Mouse (Mus musculus): ENCODE data around the gene Slc11a2. TPM values are rescaled to one million over a fixed set of nuclear protein-coding genes. Genes with fewer than 3 reads are reported as not detected.
"Not testable (repeated sequence)": the region's sequence is repeated elsewhere in the genome, so short reads cannot be mapped to it uniquely, and the experiment has no call there.

The Slc11a2 gene
- polyA plus RNA-seq, 1 experiment from 2014 or later: 27.1 TPM

- H3K27ac ChIP-seq: no peak within 1 kb of the TSS
These were observed 60.6 kb downstream of the Slc11a2 start, which contains the start of gene Higd1c for GRCm38 (mm10) chr15:100364242-100364641. TSS of gene Higd1c (plus strand) at chr15:100364542.

GRCm38 (mm10) chr15:100355876-100356275, 69.0 kb downstream of the Slc11a2 start:
- Histone ChIP-seq H3K9me3 (no peaks in the 10 kb centered on the region), H3K27ac (no peak overlapping the region), H3K36me3 (no peaks in the 10 kb centered on the region), H3K9ac (no peak overlapping the region), H3K4me3 (no peak overlapping the region), H3K4me2 (replicated peaks) (no peak overlapping the region), H3K4me1 (no peaks in the 10 kb centered on the region), H3K27me3 (replicated peaks) (no peaks in the 10 kb centered on the region)
- no peak for ATAC-seq (ENCODE audit: low FRiP score, low read depth)
- WGBS: 57% methylated on average over 5 of the region's 5 CpGs

More at GRCm38 (mm10) chr15:100364242-100364641, 60.6 kb downstream of the Slc11a2 start, which contains the start of gene Higd1c:
- no peaks in the 10 kb centered on the region for H3K27me3 ChIP-seq (replicated peaks)
- H3K36me3 ChIP-seq: no peaks in the 10 kb centered on the region
- no peak within 1 kb of the TSS for H3K4me2 ChIP-seq (replicated peaks)
- ATAC-seq (ENCODE audit: low FRiP score, low read depth): no peak
- no peaks in the 10 kb centered on the region for H3K4me1 ChIP-seq
- H3K9ac ChIP-seq: no peak within 1 kb of the TSS
- H3K9me3 ChIP-seq: no peaks in the 10 kb centered on the region; the same call in 1 of the 2 replicates
- no peak within 1 kb of the TSS for H3K4me3 ChIP-seq
- 74% methylated on average over 7 of the region's 7 CpGs for WGBS

- H3K27me3 ChIP-seq (replicated peaks); H3K4me2 ChIP-seq (replicated peaks); H3K27ac ChIP-seq; H3K4me1 ChIP-seq; ATAC-seq (ENCODE audit: low FRiP score, low read depth); H3K9me3 ChIP-seq; H3K4me3 ChIP-seq; H3K9ac ChIP-seq; H3K36me3 ChIP-seq: not testable (repeated sequence)
- 95% methylated on average over 20 of the region's 22 CpGs for WGBS
These were observed 71.5 kb downstream of the Slc11a2 start for GRCm38 (mm10) chr15:100353399-100353798.

GRCm38 (mm10) chr15:100352711-100353250, 72.1 kb downstream of the Slc11a2 start, which contains the start of the genes Methig1 and Mettl7a2:
TSS of gene Methig1 (plus strand) at chr15:100353149.
TSS of gene Mettl7a2 (plus strand) at chr15:100353200.
- 86% methylated on average over 10 of the region's 10 CpGs for WGBS
- no peaks in the 10 kb centered on the region for H3K9me3 ChIP-seq
- H3K36me3 ChIP-seq: no peaks in the 10 kb centered on the region

GRCm38 (mm10) chr15:100351501-100352060, 73.3 kb downstream of the Slc11a2 start:
- no peak overlapping the region for H3K4me3 ChIP-seq
- H3K9ac ChIP-seq: no peak overlapping the region
- no peak overlapping the region for H3K27ac ChIP-seq
- ATAC-seq (ENCODE audit: low FRiP score, low read depth): no peak
- H3K36me3 ChIP-seq: no peaks in the 10 kb centered on the region
- 77% methylated on average over 6 of the region's 6 CpGs for WGBS
- H3K4me1 ChIP-seq: no peaks in the 10 kb centered on the region
- no peaks in the 10 kb centered on the region for H3K9me3 ChIP-seq
- no peaks in the 10 kb centered on the region for H3K27me3 ChIP-seq (replicated peaks)
- H3K4me2 ChIP-seq (replicated peaks): no peak overlapping the region

More at GRCm38 (mm10) chr15:100352711-100353250, 72.1 kb downstream of the Slc11a2 start, which contains the start of the genes Methig1 and Mettl7a2:
- Histone ChIP-seq H3K9ac (no peak within 1 kb of the TSS), H3K27me3 (replicated peaks) (no peaks in the 10 kb centered on the region), H3K4me1 (no peaks in the 10 kb centered on the region), H3K4me3 (no peak within 1 kb of the TSS), H3K27ac (no peak within 1 kb of the TSS), H3K4me2 (replicated peaks) (no peak within 1 kb of the TSS)
- no peak for ATAC-seq (ENCODE audit: low FRiP score, low read depth)

- Histone ChIP-seq H3K27ac (no peak overlapping the region), H3K27me3 (replicated peaks) (no peaks in the 10 kb centered on the region), H3K4me3 (no peak overlapping the region), H3K36me3 (no peaks in the 10 kb centered on the region), H3K4me1 (no peaks in the 10 kb centered on the region), H3K9me3 (no peaks in the 10 kb centered on the region), H3K9ac (no peak overlapping the region), H3K4me2 (replicated peaks) (no peak overlapping the region)
- 65% methylated on average over 2 of the region's 2 CpGs for WGBS
- ATAC-seq (ENCODE audit: low FRiP score, low read depth): no peak
These were observed 75.4 kb downstream of the Slc11a2 start for GRCm38 (mm10) chr15:100349496-100349895.

- Histone ChIP-seq H3K36me3 (no peaks in the 10 kb centered on the region), H3K27ac (no peak overlapping the region), H3K27me3 (replicated peaks) (no peaks in the 10 kb centered on the region), H3K4me1 (no peaks in the 10 kb centered on the region), H3K4me2 (replicated peaks) (no peak overlapping the region), H3K9me3 (no peaks in the 10 kb centered on the region), H3K4me3 (no peak overlapping the region), H3K9ac (no peak overlapping the region)
- 63% methylated on average over 14 of the region's 14 CpGs for WGBS
- ATAC-seq (ENCODE audit: low FRiP score, low read depth): no peak
These were observed 78.1 kb downstream of the Slc11a2 start for GRCm38 (mm10) chr15:100346761-100347160.

- H3K4me1 ChIP-seq: no peaks in the 10 kb centered on the region
- H3K27ac ChIP-seq: no peak overlapping the region
- H3K4me2 ChIP-seq (replicated peaks): no peak overlapping the region
- no peaks in the 10 kb centered on the region for H3K36me3 ChIP-seq
- no peak overlapping the region for H3K9ac ChIP-seq
- H3K9me3 ChIP-seq: no peaks in the 10 kb centered on the region
- no peak for ATAC-seq (ENCODE audit: low FRiP score, low read depth)
- H3K27me3 ChIP-seq (replicated peaks): no peaks in the 10 kb centered on the region
- no peak overlapping the region for H3K4me3 ChIP-seq
These were observed 79.4 kb downstream of the Slc11a2 start for GRCm38 (mm10) chr15:100345484-100345883.

GRCm38 (mm10) chr15:100341314-100341980, 83.4 kb downstream of the Slc11a2 start:
- H3K9ac ChIP-seq; H3K36me3 ChIP-seq; ATAC-seq (ENCODE audit: low FRiP score, low read depth); H3K4me3 ChIP-seq; H3K9me3 ChIP-seq; H3K4me2 ChIP-seq (replicated peaks); H3K4me1 ChIP-seq; H3K27me3 ChIP-seq (replicated peaks); H3K27ac ChIP-seq: not testable (repeated sequence)
- 85% methylated on average over 5 of the region's 5 CpGs for WGBS

Other genes starting within 250 kb of the Slc11a2 start
- gene Atf1, start 197.3 kb downstream of the Slc11a2 start, polyA plus RNA-seq (2016; fragmentation: Nextera tagmentation; extraction: Ambion mirVana): 26.0 and 27.0 TPM in 2 replicates
- gene Tmprss12, start 144.2 kb downstream of the Slc11a2 start, polyA plus RNA-seq (2016; fragmentation: Nextera tagmentation; extraction: Ambion mirVana): not detected in 2 replicates
- gene Mettl7a1, start 120.9 kb downstream of the Slc11a2 start, polyA plus RNA-seq (2016; fragmentation: Nextera tagmentation; extraction: Ambion mirVana): 3.8 and 5.9 TPM in 2 replicates
- 0.32 TPM in 2 replicates for gene Mettl7a3, start 90.1 kb downstream of the Slc11a2 start, polyA plus RNA-seq (2016; fragmentation: Nextera tagmentation; extraction: Ambion mirVana)
- gene Methig1, start 71.9 kb downstream of the Slc11a2 start, polyA plus RNA-seq (2016; fragmentation: Nextera tagmentation; extraction: Ambion mirVana): 0.97 and 1.1 TPM in 2 replicates
- 0.14 TPM in 1 of 2 replicates, not detected in the other for gene Mettl7a2, start 71.9 kb downstream of the Slc11a2 start, polyA plus RNA-seq (2016; fragmentation: Nextera tagmentation; extraction: Ambion mirVana)
- 0.66 and 0.75 TPM in 2 replicates for gene Higd1c, start 60.5 kb downstream of the Slc11a2 start, polyA plus RNA-seq (2016; fragmentation: Nextera tagmentation; extraction: Ambion mirVana)
- gene Gm5475, start 2.9 kb downstream of the Slc11a2 start, polyA plus RNA-seq (2016; fragmentation: Nextera tagmentation; extraction: Ambion mirVana): 0.13 and 0.18 TPM in 2 replicates
- 48.5 and 50.6 TPM in 2 replicates for gene Letmd1, start 44.0 kb upstream of the Slc11a2 start, polyA plus RNA-seq (2016; fragmentation: Nextera tagmentation; extraction: Ambion mirVana)
- gene Csrnp2, start 70.4 kb upstream of the Slc11a2 start, polyA plus RNA-seq (2016; fragmentation: Nextera tagmentation; extraction: Ambion mirVana): 42.6 and 43.1 TPM in 2 replicates
- gene Tfcp2, start 126.9 kb upstream of the Slc11a2 start, polyA plus RNA-seq (2016; fragmentation: Nextera tagmentation; extraction: Ambion mirVana): 40.0 and 41.0 TPM in 2 replicates
- 29.0 and 29.1 TPM in 2 replicates for gene Pou6f1, start 174.9 kb upstream of the Slc11a2 start, polyA plus RNA-seq (2016; fragmentation: Nextera tagmentation; extraction: Ambion mirVana)
- 171 and 182 TPM in 2 replicates for gene Dazap2, start 190.3 kb upstream of the Slc11a2 start, polyA plus RNA-seq (2016; fragmentation: Nextera tagmentation; extraction: Ambion mirVana)
- 3.8 and 5.1 TPM in 2 replicates for gene Smagp, start 211.9 kb upstream of the Slc11a2 start, polyA plus RNA-seq (2016; fragmentation: Nextera tagmentation; extraction: Ambion mirVana)
- 3.5 TPM in 2 replicates for gene Bin2, start 244.5 kb upstream of the Slc11a2 start, polyA plus RNA-seq (2016; fragmentation: Nextera tagmentation; extraction: Ambion mirVana)